Mouse (Mus musculus) G1E (cell line): ENCODE measurements around the gene Gm45713. TPM values are rescaled to one million over a fixed set of nuclear protein-coding genes. Genes with fewer than 3 reads are reported as not detected.
"Not testable (repeated sequence)": the region's sequence is repeated elsewhere in the genome, so short reads cannot be mapped to it uniquely, and the experiment has no call there.

Source experiments
- ATAC-seq: 2 replicates; pipeline ENCODE4 v1.8.0; 2016; ENCODE audit warnings: mild to moderate bottlenecking; ENCODE audit not compliant: insufficient number of reproducible peaks, poor library complexity, low FRiP score, severe bottlenecking; ENCODE audit errors: extremely low read depth
- DNase-seq: peaks from one replicate; pipeline ENCODE4 v3.0.0; 2012; ENCODE audit warnings: low spot score
- H3K27me3 ChIP-seq: 2 replicates; pipeline ENCODE4 v1.6.1; 2012; ENCODE audit warnings: mild to moderate bottlenecking, low read length, inconsistent platforms; ENCODE audit not compliant: insufficient read depth
- H3K36me3 ChIP-seq: replicated peaks from 2 replicates; pipeline ENCODE3; 2012; ENCODE audit warnings: mild to moderate bottlenecking, inconsistent platforms
- H3K4me1 ChIP-seq: 2 replicates; pipeline ENCODE4 v1.6.1; 2012; ENCODE audit warnings: low read depth, low read length, inconsistent platforms, mixed read lengths; ENCODE audit not compliant: insufficient read depth
- H3K4me3 ChIP-seq: 2 replicates; pipeline ENCODE4 v1.5.1; 2012; ENCODE audit warnings: low read depth, mild to moderate bottlenecking, inconsistent platforms, low read length, moderate library complexity, mixed read lengths
- H3K9me3 ChIP-seq: replicated peaks from 2 replicates; pipeline ENCODE4 v1.6.1; 2012; ENCODE audit warnings: inconsistent platforms
- CTCF ChIP-seq: IDR thresholded peaks from 2 replicates; pipeline ENCODE4 v1.5.1; 2012; ENCODE audit warnings: low read depth, low read length, inconsistent platforms, mixed read lengths
- GATA1 ChIP-seq: IDR thresholded peaks from 2 replicates; pipeline ENCODE4 v1.6.1; 2012; ENCODE audit warnings: borderline replicate concordance, low read length, inconsistent platforms, mixed read lengths
- GATA2 ChIP-seq: IDR thresholded peaks from 2 replicates; pipeline ENCODE4 v1.6.1; 2012; ENCODE audit warnings: low read depth, low read length, inconsistent platforms, borderline replicate concordance
- POLR2AphosphoS5 ChIP-seq: IDR thresholded peaks from 2 replicates; pipeline ENCODE4 v1.6.1; 2012; ENCODE audit warnings: low read depth, low read length, inconsistent platforms; ENCODE audit not compliant: insufficient replicate concordance
- TAL1 ChIP-seq: conservative IDR thresholded peaks from 2 replicates; pipeline ENCODE4 v1.6.1; 2012; ENCODE audit warnings: low read depth, low read length, inconsistent platforms, mixed read lengths
- polyA plus RNA-seq: library from polyadenylated mRNA; stranded (reverse); fragments of >175 nt; gene quantifications from 2 replicates; pipeline ENCODE4 v1.2.3, GENCODE M21; 2012
- total RNA-seq, 2 experiments: library from RNA; stranded (forward) in 1 of 2; stranded (reverse) in 1 of 2; fragments of 200-1000 nt in 1 of 2; fragments of >200 nt in 1 of 2; fragmentation: Nextera tagmentation in 1 of 2; gene quantifications; 2 replicates each; pipeline ENCODE4 v1.2.3; 2014 to 2017

Gene Gm45713
- total and polyA plus RNA-seq, 3 experiments: 0.16 to 1.3 TPM; not detected in 1

DNA sequence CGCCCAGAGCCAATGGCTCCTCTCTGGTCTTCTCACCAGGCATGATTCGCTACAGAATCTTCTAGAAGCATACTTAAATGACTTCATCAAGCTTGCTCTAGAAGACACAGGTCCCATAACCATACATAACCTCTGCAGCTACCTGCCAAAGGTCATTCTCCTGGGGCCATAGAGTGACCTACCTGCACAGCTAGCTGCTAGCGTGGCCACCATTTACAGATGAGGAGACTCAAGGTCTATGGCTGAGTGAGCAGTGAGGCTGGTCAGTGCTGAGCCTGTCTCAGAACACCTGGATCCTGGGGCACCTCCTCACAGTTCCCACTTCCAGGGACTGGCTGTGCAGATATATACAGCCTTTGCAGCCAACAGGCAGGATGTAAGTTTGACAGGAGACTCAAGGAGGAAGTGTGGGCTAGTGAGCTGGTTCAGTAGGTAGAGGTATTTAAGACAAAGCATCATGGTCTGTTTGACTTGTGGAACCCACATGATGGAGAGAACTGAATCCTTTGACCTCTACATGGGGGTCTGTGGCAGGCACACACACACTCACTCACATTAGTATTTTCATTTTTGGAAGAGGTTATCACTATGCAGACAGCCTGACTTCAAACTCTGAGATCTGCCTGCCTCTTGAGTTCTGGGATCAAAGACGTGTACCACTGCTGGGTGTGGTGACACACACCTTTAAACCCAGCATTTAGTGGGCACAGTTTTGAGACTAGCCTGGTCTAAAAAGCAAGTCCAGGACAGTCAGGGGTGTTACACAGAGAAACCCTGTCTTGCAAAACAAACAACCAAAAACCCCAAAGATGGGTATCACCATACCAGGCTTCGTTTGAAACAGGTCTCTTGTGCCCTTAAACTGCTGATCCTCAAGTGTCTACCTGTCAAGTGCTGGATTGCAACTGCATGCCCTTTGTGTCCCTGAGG, 16.0 kb downstream of the Gm45713 start:
- TF ChIP-seq POLR2AphosphoS5: peak; percentile 25; the same call in 1 of the 2 replicates
- no peak for TF ChIP-seq TAL1
- DNase-seq (no peak), ATAC-seq (no peak)
- Histone ChIP-seq H3K4me3 (no peak overlapping the region), H3K36me3 (peaks cover 69% of the 10 kb centered on the region), H3K9me3 (no peaks in the 10 kb centered on the region), H3K4me1 (peaks cover 70% of the 10 kb centered on the region), H3K27me3 (no peaks in the 10 kb centered on the region)

DNA sequence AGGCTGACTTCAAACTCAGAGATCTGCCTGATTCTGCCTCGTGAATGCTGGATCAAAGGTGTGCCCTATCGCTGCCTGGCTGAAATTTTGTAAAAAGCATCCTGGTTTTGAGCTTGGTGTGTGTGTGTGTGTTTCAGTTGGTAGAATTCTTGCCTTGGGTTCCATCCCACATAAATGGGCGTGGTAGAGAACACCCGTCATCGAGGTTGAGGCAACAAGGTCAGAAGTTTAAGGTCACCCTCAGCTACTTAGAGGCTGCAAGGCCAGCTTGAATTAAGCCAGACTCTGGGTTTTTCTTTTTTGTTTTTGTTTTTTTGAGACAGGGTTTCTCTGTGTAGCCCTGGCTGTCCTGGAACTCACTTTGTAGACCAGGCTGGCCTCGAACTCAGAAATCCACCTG, 17.7 kb downstream of the Gm45713 start:
- no peak for TF ChIP-seq CTCF
- ATAC-seq (no peak), DNase-seq (no peak)
- no peaks in the 10 kb centered on the region for H3K27me3 ChIP-seq
- peaks cover 71% of the 10 kb centered on the region for H3K4me1 ChIP-seq
- H3K4me3 ChIP-seq: no peak overlapping the region
- H3K36me3 ChIP-seq: peaks cover 59% of the 10 kb centered on the region
- H3K9me3 ChIP-seq: no peaks in the 10 kb centered on the region

- H3K9me3 ChIP-seq: no peaks in the 10 kb centered on the region
- H3K4me3 ChIP-seq: no peak overlapping the region
- no peak for TF ChIP-seq POLR2AphosphoS5
- no peak for DNase-seq
- peaks cover 71% of the 10 kb centered on the region for H3K4me1 ChIP-seq
- ATAC-seq: no peak
- H3K36me3 ChIP-seq: peaks cover 51% of the 10 kb centered on the region
- no peaks in the 10 kb centered on the region for H3K27me3 ChIP-seq
These were observed 18.5 kb downstream of the Gm45713 start for GRCm38 (mm10) chr7:45117566-45117965.

DNA sequence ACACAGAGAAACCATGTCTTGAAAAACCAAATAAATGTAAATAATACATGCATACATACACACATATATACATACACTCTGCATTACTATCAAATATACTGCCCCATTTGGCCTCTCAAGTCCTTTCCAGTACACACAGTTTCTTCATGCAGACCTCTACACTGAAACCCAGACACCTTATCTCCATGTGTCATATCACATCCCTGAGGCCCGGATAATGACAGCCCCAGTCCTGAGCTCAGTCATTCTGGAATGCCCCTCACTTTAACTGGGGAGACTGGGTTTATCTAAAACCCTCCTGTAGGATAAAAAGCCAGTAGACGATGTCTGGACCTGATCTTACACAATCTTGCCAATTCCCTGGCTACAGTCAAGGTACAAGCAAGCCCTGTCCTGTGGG, 22.6 kb downstream of the Gm45713 start:
- peaks cover 13% of the 10 kb centered on the region for H3K36me3 ChIP-seq
- TF ChIP-seq GATA2 (no peak), TAL1 (no peak), GATA1 (no peak), POLR2AphosphoS5 (no peak), CTCF (no peak)
- ATAC-seq (no peak), DNase-seq (no peak)
- H3K27me3 ChIP-seq: peaks cover 2% of the 10 kb centered on the region; the same call in 1 of the 2 replicates
- H3K4me1 ChIP-seq: peaks cover 44% of the 10 kb centered on the region
- H3K4me3 ChIP-seq: no peak overlapping the region
- no peaks in the 10 kb centered on the region for H3K9me3 ChIP-seq

DNA sequence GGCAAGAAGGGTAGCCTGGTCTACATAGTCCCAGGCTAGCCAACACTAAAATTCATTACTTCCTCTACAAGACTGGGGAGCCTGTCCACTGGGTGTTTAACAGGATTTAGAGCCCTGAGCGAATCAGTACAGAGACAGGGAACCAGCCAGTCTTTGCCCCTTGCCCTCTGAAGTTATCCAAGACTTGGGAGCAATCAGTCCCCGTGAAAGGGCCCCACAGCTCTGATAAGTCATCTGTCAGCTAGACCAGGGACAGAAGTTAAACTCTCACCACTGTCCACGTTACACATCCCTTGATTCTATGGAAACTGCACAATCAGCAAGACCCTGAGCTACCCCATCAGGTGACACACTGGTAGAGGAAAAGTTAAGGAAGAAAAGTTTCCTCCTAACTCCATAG, 23.5 kb downstream of the Gm45713 start:
- peaks cover 4% of the 10 kb centered on the region for H3K36me3 ChIP-seq
- H3K4me1 ChIP-seq: peaks cover 35% of the 10 kb centered on the region
- no peak overlapping the region for H3K4me3 ChIP-seq
- DNase-seq: no peak
- H3K9me3 ChIP-seq: no peaks in the 10 kb centered on the region
- TF ChIP-seq GATA2 (no peak), CTCF (no peak), TAL1 (no peak), GATA1 (no peak), POLR2AphosphoS5 (no peak)
- no peak for ATAC-seq
- H3K27me3 ChIP-seq: peaks cover 2% of the 10 kb centered on the region; the same call in 1 of the 2 replicates

DNA sequence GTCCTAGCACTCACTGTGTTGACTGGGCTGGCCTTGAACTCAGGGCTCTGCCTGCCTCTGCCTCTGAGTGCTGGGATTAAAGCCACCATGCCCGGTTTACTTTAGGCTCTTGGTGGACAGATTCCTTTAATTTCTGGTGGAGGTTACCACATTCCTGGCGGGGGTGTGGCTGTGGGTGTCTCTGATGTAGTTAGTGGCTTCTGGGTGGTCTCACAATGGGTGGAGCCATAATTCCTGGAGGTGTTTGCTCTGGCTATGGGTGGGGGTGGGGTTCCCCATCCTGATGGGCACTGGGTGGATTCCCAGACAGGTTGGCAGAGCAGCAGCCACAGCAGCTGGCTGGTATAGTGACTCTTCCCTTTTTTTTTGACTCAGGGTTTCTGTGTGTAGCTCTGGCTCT, 24.1 kb downstream of the Gm45713 start:
- DNase-seq: no peak
- ATAC-seq: no peak

DNA sequence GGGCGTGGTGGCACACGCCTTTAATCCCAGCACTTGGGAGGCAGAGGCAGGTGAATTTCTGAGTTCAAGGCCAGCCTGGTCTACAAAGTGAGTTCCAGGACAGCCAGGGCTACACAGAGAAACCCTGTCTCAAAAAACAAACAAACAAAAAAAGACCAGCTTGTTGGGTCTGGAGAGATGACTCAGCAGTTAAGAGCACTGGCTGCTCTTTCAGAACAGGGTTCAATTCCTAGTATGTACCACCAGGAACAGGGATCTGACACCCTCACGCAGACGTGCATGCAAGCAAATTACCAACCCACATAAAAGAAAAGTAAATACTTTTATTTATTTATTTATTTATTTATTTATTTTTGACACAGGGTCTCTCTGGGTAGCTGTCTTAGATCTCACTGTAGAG, 25.9 kb downstream of the Gm45713 start:
- H3K36me3 ChIP-seq, DNase-seq, H3K4me3 ChIP-seq, H3K9me3 ChIP-seq, ATAC-seq: not testable (repeated sequence)
- Histone ChIP-seq H3K4me1 (peaks cover 27% of the 10 kb centered on the region), H3K27me3 (peaks cover 24% of the 10 kb centered on the region)

More for the DNA sequence above, 24.1 kb downstream of the Gm45713 start:
- Histone ChIP-seq H3K9me3 (no peaks in the 10 kb centered on the region), H3K27me3 (peaks cover 7% of the 10 kb centered on the region), H3K4me1 (peaks cover 31% of the 10 kb centered on the region), H3K4me3 (no peak overlapping the region), H3K36me3 (no peaks in the 10 kb centered on the region)
- TF ChIP-seq TAL1 (no peak), POLR2AphosphoS5 (no peak), GATA1 (no peak), GATA2 (no peak), CTCF (no peak)
